Mouse (Mus musculus): ENCODE data around the gene Pter.

Pter gene

DNA sequence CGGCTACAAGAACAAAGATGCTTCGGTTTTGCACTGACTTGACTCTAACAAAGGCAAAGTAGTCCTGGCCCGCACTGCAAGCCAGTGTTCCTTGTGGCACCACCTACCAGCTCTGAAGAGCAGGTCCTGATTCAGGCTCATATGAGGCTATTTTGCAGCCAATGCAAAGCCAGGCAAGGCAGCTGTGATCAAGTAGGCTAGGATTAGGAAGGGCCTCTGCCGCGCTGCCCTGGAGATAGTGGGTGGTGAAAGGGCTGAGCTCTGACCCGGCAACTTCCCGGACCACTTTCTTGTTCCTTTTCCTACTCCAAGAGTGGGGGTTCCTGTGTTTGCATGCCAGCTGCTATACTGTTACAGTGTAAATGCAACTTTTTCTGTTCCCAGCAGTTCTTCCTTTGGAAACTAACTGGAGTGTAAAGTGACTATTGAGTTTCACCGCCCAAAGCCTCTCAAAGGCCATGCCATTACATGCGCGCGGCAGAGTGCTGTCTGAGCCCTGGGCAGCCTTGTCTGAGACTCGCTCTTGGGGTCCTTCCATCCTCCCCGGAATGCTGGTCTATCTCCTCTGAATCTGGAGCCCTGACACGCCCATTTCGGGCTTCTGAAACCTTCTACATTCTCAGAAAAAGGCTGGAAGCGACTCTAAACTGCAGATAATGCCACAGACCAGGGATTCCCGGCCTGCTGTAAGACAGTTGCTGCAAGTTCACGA is 85.6 kb downstream of the Pter start:
- DNase-seq (ENCODE audit: low spot score) = no peak

DNA sequence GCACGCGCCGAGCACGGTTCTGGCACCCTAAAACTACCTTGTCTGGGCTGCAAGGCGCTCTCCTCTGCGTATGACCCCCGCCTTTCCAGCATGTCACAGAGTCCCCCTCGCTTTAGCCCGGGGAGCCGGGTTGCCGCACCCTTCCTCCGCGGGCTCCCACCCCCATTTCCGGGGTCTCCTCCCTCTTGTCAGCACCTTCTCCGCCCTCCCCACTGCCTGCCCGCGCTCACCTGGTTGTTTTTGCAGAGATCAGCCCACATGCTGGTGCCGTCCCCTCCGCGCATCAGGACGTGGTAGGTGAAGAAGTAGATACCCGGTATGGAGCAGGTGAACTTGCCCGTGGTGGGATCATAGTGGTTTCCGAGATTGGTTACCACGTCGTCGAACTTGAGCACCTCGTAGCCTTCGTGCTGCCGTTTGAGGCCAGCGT is 86.2 kb downstream of the Pter start:
- no peak for DNase-seq (ENCODE audit: low spot score)

GRCm38 (mm10) chr2:13010460-13011341 is 86.9 kb downstream of the Pter start:
- no peak for DNase-seq (ENCODE audit: low spot score)

GRCm38 (mm10) chr2:13011472-13011871 is 87.6 kb downstream of the Pter start, which contains the start of gene C1ql3:
C1ql3 (minus strand) TSS chr2:13011806.
- DNase-seq (ENCODE audit: low spot score) = no peak

GRCm38 (mm10) chr2:13011973-13012372 is 88.1 kb downstream of the Pter start:
- DNase-seq (ENCODE audit: low spot score) = no peak

DNA sequence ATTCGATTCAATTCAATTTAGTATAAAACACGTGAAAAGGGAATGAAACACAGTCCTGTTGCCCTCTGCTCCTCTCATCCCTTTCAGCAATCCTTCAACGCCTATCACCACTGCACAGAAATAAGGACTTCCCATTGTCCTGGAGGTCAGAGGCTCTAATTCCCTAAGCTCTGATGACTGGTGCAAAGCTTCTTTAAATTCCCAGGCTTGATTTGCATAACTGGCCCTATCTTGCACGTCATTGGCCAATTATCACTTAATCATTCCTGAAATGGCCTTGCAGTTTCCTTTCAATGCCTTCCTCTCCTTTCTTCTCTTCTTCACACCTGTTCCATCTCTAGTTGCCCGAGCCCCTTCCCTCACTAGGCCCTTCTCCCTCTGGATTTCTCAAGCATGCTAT is 94.5 kb downstream of the Pter start:
- no peak for DNase-seq (ENCODE audit: low spot score)

DNA sequence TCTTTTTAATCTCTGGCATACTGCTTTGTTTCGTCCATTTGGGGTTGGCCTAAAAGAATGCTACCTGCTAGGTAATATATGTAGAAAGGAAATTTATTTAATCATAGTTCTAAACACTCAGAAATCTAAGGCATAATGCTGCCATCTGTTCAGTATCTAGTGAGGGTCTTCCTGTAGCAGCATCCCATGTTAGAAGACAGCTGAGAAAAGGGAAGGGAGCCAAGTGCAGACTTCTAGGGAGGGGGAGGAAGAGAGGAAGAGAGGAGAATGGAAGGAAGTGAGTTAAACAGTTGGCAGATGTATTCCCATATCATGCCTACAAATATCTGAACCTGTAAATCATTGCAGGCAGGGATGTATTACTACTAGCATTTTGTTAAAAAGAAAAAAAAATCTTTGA is 95.0 kb downstream of the Pter start:
- no peak for DNase-seq (ENCODE audit: low spot score)

DNA sequence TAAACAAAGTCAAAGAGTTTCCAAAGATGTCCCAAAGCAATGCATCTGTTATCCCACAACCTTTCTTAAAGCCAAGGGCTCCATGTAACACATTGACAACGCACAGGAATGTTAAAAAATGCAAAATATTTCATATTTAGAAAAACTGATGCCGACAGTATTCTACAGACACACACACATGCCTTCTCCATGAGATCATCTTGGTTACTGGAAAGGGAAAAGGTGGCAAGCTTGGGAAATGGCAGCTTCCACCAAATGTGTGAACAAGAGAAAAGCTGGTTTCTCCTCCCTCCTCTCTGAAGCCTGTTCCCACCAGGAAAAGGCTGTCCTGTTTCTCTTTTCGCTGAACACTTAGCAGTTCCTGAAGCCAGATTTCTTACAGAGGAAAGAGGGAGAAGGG is 114.9 kb downstream of the Pter start:
- peak; percentile 3 for DNase-seq (ENCODE audit: low spot score)

DNA sequence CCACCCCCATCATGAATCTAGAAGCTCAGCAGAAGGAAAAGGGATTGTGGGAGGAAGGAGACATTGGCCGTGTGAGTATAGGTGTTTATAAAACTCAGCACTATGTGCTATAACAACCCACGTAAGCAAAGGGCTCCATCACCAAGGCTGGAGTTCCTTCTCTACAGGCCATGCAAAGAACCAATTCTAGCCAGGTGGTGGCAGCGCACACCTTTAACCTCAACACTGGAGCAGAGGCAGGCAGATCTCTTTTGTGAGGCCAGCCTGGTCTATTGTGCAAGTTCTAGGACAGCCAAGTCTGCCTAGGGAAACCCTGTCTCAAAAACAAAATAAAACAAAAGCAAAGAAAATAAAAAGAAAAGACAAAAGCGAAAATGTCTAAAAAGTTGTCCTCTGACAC is 115.9 kb downstream of the Pter start:
- no peak for DNase-seq (ENCODE audit: low spot score)

DNA sequence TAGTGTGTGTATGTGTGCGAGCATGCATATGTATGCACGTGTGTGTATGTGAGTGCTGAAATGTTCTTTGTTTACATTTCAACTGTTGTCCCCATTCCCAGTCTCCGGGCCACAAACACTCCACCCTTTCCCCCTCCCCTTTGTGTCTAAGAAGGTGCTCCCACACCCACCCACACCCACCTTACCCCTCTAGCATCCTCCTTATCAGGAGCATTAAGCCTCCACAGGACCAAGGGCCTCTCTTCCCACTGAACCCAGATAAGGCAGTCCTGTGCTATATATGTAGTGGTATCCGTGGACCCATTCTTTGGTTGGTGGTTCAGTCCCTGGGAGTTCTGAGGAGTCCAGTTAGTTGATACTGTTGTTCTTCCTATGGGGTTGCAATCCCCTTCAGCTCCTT is 120.7 kb downstream of the Pter start:
- no peak for DNase-seq (ENCODE audit: low spot score)

DNA sequence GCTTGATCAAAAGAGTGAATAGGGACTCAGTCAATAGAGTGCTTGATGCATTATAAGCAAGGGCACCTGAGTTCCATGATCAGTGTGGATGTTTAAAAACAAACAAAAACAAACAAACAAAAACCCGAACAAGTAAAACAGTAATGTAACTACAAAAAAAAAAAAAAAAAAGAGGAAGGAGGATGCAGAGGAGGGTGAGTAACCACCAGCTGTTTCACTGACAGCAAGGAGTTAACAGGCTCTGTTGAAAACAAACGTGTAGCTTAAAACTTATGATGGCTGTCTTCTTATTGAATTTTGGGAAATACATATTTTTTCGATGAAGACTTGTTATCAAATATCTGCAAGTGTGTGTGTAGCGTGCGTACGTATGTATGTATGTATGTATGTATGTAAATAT is 124.8 kb downstream of the Pter start:
- DNase-seq (ENCODE audit: low spot score) = no peak

Data from adipocyte (in vitro differentiated cells).